Mouse (Mus musculus): ENCODE measurements around the gene Mical3.
A peak's percentile ranks its signal among the peaks of the same experiment; 100 is the strongest.

Mical3 gene

DNA sequence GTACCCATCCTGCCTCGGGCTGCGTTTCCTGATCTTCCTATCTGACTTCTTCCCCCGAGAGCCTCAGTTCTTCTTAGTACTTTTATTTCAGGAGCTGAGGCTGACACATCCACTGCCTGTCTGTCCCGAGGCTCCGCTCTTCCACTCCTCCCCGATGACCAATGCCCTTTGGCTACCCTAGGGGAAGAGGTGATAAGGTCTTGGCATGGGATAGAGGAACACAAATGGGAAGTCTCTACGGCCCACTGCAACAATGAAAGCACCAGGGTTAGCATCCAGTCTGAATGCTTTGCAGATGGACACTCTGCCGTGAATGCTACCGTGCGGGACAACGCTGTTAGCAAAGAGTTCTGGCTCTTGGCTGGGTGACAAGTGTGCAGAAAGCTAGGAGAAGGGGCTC lies 116.5 kb downstream of the Mical3 start:
- no peak for DNase-seq (ENCODE audit: low spot score in 2 of 2)

DNA sequence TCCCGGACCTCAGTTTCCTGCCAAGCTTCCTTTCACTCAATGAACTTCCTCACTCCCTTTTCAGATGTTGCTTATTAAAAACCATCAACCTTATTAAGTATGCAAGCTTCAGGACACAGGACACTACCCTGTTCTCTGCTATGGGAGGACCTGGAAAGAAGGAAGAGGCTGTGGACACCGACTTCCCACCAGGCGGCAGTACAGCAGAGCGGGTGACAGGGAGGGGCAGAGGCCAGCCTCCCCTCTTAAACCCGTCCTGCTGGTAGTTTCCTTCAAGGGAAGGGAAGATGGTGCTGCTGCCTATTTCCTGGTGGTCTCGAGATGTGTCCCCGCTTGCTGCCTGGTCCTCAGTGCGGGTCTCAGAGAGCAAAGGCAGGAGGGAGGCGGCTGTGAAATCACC lies 117.0 kb downstream of the Mical3 start:
- DNase-seq (ENCODE audit: low spot score in 2 of 2), result peak in 1 of 2 experiments; percentile 36

DNA sequence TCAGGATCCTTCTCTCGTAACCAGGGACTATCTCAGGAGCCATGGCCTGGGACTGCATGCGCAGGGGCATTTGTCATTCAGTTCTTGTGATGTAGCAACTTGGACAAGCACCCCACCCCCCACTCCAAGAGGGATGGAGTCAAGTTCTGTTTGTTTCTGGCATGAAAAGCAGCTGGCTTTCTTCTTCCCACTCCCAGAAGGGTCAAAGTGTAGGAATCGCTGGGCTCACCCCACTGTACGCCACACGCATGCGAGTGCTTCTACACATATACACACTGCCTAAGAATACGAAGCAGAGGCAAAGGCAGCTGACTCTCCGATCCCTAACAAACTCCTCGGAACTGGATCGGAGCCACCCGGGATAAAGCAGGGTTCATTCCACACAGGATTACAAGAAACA lies 119.1 kb downstream of the Mical3 start:
- DNase-seq (ENCODE audit: low spot score in 2 of 2), result no peak

DNA sequence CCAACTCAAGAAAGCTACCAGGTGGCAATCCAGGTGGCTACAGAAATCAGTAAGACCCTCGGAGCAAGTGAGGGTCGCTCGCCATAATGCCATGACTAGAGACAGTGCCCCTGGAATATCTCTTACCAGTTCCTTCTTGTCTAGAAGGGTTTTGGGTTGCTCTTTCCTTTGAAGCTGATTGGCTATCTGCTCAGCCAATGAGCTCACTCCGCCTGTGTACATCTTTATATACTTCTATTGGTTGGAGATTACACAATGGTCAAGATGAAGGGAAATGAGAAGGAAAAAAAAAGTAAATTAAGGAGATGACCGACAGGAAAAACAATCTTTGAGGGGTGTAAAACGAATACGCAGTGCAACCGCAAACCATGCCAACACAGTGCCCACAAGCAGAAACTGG lies 121.1 kb downstream of the Mical3 start:
- no peak for DNase-seq (ENCODE audit: low spot score in 2 of 2)

DNA sequence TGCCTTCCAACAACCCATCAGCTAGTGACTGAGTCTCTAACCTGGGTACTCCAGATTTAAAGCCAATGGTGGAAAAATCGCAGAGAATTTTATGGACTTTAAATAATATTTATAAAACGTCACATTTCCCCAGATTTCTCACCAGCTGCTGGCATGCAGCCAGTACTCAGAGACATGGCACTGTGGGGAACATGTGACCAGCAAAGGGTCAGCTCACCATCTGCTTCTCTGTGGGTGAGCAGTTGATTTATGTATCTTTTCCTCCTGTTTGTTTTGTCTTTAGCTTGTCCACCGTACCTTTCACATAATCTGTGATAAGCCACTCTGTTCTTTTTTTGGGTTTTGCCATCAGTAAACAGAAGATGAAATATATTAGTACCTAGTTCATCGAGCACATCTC lies 125.8 kb downstream of the Mical3 start:
- DNase-seq (ENCODE audit: low spot score in 2 of 2), result no peak

DNA sequence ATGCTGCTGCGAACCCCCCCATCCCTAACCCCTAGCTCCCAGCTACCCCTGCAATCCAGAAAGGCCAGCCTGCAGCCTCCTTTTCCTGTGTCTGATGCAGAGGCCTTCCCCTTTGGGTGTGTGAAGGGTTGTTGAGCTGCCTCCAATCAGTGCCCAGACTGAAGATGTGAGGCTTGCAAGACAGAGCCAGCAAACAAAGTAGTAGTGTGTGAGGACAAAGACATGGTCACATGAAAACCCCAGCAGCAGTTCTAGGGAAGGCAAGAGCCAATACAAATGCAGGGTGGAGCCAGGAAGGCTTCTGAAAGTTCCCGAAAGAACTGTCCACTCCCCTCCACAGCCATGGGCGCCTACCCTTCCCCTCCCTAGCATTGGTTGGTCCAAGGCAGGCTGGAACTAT lies 127.8 kb downstream of the Mical3 start:
- no peak for DNase-seq (ENCODE audit: low spot score in 2 of 2)

DNA sequence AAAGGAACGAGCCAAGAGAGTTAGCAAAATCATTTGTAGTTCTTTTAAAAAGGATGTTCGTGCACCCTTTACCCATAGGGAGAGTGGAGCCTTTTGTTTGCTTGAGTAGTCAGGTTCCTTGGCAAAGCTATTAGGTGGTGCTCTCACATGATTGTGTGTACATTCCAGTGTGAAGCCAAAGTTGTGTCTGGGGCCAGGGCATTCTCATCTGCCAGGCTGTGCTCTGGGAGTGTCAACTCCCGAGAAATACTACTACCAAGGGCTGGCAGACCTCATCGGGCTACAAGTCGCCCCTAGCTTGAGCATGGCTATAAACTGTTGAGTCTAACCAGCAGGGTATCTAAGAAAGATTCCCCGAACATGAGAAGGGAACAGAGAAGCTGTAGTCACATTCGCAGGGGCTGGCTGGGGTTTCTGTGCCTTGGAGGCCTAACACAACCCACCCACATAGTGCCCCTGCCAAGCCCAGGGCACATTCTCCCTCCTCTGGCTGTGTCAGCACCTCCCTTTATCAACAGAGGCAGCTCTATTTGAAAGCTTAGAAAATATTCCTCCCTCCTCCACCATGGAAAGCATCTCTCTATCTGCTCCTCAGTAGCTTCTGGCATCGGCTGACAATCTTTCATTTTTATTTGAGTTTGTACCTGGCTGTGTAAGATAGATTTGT lies 130.8 kb downstream of the Mical3 start:
- DNase-seq (ENCODE audit: low spot score in 2 of 2), result no peak

DNA sequence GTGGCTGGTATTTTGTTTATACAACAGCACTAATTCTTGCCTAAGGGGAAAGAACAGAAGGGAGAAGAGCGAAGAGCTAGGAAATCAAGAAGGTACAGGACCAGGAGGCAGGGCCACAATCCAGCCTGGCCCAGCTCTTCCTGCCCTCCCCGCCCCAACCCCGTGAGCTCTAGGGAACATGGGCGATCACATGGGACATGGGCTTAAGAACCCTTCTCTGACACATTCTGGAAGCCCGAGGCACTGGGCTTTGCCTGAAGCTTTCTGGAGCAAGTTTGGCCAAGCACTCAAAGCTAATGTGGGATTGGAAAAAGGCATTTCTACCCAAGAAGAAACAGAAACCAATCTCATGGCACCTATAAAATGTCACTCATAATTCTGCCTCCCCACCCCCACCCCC lies 131.7 kb downstream of the Mical3 start:
- no peak for DNase-seq (ENCODE audit: low spot score in 2 of 2)

DNA sequence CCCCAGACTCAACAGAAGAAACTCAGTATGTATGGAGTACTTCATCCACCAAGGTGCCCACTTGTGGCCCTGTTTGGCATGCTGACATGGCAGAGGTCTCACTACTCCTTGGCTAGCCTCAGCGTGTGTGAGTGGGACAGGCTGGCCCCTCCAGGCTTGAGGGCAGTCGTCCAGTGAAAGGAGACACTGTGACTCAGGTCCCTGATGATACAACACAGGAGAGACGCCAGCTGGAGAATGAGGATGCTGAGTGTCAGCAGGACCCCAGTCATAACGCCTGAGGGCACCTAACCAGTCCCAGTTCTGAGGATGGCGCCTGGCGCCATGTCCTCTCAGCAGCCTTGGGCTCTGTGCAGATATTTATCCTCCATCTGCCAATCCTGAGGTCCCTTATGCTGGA lies 134.2 kb downstream of the Mical3 start:
- DNase-seq (ENCODE audit: low spot score in 2 of 2), result no peak

DNA sequence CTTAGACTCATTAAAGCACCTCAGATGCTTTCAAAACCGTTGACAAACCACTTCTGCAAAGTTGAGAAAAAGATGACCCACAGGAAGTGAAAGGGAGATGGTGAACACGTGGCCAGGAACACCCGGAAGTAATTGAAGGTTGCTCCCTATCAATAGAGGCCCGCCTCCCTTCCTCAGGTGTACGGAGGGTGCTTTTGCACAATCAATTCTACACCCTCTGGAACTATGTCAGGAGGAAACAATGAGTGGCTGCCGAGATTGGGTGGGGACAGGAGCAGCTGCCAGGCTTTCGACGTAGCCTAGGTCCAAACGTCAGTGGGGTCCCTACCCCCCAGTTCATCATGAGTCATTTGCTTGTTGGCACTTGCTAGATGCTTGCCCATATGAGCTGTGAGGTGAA lies 135.3 kb downstream of the Mical3 start:
- no peak for DNase-seq (ENCODE audit: low spot score in 2 of 2)

DNA sequence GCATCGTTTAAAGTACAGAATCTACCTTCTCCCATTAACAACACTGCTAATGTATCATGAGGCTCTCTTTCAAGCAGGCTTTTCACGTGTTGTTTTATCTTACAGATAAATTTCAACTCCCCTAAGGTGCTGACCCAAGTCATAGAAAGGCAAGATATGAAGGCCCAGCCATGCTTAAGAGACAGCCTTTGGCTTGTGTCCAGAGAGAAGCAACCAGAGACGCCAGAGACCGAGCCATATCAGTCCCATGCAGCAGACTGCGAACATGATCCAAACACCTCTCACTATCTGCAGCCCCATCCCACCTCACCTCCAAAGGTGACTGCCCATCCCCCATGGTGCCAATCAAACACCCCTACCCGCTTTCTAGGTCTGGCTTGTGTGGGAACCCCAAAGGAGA lies 138.9 kb downstream of the Mical3 start:
- DNase-seq (ENCODE audit: low spot score in 2 of 2), result no peak

DNA sequence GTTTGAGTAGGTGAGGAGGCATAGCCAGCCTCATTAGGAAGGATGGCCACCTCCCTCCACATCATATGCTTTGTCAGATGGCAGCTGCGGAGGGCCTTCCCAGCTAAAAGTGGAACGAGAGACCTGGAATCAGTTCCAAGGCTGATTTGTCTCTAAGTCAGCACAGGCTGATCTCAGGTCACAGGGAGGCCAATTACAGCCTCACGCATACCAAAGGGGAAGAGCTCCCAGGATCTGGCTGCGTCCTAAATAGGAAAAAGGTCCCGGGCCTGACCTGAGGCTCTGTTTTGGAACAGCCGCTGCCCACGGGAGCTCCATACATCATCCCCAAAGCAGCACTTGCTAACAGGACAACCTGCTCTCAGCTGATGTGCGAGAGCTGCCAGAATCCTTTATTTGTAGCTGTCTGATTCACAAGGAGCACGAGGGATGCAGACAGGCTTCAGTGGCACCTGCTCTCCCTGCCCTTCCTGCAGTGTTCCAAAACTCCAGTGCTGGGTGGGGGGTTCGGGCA lies 143.2 kb downstream of the Mical3 start:
- DNase-seq (ENCODE audit: low spot score in 2 of 2), result no peak

DNA sequence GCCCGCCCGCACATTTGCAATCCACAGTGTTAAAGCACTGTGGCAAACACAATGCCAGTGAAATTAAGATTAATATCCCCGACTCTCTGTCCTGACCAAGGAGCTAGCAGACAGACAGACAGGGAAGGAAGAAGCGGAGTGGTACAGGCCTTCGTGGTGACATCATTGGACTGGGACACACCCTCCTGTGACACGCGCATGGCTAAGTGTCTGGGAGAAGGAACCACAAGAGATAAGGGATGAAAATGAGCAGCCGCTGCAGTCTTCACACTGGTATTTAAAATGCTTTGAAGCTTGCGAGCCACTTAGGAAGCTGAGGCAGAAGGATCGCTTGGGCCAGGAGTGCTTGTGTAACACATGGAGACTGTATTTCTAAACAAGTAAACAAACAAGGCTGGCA lies 143.6 kb downstream of the Mical3 start:
- DNase-seq (ENCODE audit: low spot score in 2 of 2), result no peak

DNA sequence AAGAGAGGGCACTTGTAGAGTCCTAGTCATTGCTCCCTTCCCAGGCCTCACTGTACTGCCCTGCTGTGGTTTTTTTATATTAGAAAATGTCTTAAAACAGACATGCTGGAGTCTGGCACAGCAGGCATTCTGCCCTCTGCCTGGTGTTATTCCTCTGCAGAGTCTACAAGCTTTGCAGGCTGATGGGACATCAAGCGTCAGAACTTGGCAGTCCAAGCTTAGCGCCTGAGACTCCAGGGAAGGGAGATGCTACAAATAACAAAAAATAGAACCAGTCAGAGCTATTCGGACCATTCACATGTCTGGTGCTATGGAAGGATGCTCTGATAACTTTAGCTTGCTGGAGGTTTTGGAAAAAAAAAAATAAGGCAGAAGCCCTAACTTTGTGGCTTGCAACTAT lies 144.6 kb downstream of the Mical3 start:
- DNase-seq (ENCODE audit: low spot score in 2 of 2), result no peak

DNA sequence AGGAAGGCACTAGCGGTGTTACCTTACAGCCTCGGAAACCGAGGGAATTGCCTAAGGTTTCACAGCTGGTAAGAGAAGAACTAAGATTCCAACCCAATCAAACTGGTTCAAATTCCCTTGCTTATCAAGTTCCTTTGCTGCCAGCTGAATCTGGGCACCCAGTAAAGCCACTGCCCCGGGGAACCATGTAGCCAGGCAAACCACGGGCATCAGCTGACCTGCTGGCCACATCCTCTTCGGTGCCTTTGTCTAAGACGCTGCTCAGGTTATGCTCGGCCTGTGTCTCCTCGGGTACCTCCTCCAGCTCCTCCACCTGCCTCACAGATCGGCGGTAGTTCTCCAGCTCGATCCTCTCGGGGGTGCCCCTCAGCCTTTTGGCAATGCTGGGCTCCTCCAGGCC lies 148.5 kb downstream of the Mical3 start:
- DNase-seq (ENCODE audit: low spot score in 2 of 2), result no peak

DNA sequence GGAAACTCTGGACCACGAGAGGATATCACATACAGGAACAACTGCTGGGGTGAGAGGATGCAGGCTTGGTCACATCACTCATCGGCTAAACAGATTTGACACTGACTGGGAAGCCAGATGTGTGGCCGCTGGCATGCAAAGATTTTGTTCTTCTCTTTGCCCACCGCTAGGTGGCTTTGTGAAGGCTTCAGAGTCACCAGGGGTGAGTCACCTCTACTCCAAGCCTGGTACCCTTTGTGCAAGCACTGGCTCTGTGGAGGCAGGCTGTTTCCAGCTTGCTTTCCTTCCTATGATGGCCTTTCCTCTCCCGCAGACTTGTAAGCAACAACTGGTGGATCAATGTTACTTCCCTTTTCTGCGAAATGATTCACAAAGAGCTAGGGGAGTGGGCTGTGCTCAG lies 149.3 kb downstream of the Mical3 start:
- no peak for DNase-seq (ENCODE audit: low spot score in 2 of 2)

DNA sequence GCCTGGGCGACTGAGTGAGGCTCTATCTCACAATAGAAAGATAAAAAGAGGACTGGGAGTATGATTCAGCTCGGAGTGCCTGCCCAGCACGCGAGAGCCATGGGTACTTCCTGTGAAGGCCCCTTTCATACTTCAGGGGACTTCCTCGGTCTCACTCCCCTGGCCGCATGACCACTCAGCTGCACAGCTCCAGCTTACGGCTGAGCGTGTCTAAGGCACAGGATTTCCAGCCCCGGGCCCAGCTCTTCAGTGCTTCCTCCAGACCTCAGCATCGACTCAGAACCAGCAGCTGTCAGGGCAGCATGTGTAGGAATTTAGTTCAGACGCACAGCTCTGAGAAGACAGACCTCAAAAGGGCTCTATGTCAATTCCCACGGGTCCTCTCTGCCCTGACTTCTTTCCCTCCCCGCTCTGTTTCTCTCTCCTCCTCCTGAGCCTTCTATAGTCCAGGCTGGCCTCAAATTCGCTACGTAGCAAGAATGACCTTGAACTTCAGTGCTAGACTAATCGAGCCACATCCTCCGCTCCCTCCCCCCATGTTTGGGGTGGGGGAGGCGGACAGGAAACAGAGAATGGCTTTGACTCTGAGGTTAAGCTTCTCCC lies 152.7 kb downstream of the Mical3 start:
- no peak for DNase-seq (ENCODE audit: low spot score in 2 of 2)

DNA sequence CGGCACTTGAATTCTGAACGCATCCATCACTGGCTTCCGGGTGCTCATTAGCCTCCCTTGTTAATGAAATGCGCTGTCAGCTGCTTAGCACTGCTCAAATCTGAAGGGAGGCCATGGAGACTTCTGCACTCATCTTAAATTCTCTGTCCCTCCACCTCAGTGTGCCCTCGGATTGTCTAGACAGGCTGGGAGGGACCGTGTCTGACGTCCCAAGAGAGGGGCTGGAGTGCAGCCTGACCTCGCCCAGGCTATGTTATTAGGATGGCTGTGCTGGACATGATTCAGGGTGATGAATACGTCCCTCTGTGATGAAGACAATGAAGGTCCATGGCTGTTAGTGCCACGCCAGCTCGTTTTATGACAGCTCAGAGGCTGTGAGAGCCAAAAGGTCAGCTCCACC lies 153.8 kb downstream of the Mical3 start:
- no peak for DNase-seq (ENCODE audit: low spot score in 2 of 2)

DNA sequence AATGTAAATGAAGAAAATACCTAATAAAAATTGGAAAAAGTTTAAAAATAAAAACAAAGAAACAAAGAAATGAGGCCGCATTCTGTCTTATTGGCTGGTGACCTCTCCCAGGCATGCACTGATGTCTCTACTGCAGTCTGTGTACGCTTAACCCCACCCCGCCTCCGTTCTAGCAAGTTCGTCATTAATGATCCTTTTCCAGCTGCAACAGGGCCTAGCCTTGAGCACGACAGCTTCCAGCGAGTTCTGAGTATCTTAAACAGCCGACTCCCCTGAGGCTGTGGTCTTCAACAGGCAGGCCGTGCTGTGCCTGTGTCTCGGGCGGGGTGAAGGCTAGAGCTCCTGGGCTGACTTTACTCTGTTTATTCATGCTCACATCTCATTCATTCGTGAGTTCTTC lies 154.7 kb downstream of the Mical3 start:
- DNase-seq (ENCODE audit: low spot score in 2 of 2), result no peak

DNA sequence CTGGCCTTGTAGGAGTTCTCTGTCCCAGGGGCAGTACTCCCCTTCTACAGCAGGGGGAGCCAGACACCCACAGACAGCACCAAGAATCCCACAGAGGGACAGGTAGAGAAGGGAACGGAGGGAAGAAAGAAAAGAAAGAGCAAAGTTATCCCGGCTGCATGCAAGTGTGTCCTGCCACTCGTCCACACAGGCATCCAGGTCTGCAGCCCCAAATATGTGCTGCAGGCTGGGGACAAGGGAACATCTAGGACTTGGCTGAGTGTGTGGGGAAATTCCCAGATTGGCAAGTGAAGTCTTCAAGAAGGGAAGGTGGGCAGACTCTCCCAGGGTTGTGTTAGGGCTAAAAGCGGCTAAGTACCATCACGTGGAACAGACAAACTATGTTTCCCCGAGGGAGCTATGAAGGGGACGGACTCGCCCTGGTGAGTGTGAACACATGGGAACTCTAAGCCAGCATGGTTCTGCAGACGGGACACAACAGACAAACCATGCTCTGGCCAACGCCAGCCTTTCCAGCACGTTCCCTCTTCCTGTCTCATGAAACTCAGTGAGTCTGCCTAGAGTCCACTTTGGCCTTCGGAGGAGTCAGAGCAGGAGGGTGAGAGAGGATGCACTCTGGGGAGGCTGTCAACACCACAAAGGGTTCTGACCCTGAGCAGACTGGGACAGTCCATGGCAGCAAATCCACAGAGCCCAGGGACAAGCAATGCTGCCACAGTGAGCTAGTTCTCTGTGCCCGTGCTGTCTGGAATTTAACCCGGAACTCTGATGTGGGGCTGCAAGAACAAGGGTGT lies 158.8 kb downstream of the Mical3 start:
- peak; percentile 59 to 76 for DNase-seq (ENCODE audit: low spot score in 2 of 2)

DNA sequence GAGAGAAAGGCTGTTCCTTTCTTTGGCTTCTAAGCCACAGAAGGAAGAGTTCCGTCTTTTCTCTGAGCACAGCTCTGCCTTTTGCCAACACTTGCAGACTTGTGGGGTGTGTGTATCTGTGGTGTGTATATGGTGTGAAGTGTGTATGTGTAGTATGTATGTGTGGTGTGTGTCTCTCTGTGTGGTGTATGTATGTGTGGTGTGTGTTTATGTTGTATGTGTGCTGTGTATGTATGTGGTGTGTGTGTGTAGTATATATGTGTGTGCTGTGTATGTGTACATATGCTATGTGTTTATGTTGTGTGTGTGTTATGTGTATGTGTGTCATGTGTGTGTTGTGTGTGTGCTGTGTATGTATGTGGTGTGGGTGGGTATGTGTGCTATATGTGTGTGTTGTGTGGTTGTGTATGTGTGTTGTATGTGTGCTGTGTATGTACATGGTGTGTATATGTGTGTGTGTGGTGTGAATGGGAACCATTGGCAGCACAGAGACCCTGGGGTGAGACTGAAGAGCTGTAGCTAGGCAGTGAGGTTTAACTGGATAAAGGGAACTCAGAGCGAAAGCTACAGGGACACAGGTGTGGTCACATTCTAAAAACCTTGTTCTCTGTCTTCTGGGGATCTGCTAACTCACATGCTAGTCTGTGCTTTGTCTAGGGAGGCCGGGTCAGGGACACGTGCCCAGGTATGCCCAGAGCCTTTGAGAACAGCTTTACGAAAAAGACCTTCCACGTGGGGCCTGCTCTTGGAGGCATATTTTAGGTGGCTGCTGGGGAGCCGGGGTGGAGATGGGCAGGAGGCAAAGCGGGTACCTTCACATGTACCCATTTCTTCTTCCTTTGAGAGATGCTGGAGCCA lies 159.6 kb downstream of the Mical3 start:
- DNase-seq (ENCODE audit: low spot score in 2 of 2), result no peak

DNA sequence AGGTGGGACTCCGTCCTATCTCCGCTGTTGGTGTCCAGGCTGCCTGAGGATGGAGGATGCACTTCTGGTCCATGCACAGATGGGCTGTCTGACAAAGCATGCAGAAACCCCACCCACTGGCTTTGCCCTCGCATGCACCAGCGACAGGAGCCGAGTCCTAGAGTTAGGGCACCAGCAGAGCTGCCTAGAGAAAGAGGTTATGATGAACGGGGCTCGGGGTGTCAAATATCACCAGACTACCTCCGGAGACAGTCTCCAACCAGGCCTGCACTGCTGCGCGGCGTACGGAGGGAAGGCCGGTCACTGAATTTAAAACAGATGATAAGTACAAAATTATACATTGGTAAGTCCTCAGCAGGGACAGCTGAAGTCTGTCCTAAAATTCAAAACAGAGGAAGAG lies 165.0 kb downstream of the Mical3 start:
- DNase-seq (ENCODE audit: low spot score in 2 of 2), result no peak
